Mouse (Mus musculus) ovary, postnatal 14 days (tissue): ENCODE measurements at regions not wholly inside any gene's neighbourhood (a gene's known extent, or its start where the extent isn't known, plus 50 kb on each side); places are given as distances from the start of the nearest gene placed in this dataset.

Source experiments
- DNase-seq: peaks from one replicate; pipeline ENCODE4 v3.0.0; 2022; ENCODE audit warnings: low spot score

DNA sequence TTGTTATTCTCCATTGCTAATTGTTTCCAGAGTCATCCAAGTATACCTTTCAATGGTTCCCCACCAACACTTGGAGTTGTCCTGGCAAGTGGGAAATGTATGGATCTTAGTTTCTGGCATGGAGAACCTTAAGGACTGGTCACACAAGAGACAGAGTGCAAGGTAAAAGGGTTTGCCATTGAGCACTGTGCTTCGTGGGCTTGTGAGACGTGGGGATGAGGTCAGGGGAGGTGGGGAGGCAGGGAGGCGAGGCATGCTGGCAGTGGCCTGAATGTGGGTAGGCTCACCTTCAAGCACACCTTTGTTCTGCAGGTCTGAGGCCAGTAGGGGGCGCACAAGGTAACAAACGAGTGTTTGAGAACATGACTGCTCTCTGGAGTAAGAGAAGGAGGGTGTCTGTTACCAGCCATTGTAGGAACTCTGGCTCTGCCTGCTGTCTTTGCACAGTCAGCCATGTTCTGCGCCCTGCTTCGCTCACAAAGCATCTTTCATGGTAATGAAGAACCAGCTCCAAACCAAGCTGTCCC lies 612.0 kb downstream of the Bcl11a start:
- peak; percentile 34 for DNase-seq

GRCm38 (mm10) chr11:24693926-24694325 lies 616.1 kb downstream of the Bcl11a start:
- DNase-seq = no peak

GRCm38 (mm10) chr11:24695010-24695720 lies 617.3 kb downstream of the Bcl11a start:
- no peak for DNase-seq

GRCm38 (mm10) chr11:24696561-24696960 lies 618.7 kb downstream of the Bcl11a start:
- no peak for DNase-seq

GRCm38 (mm10) chr11:24708790-24709189 lies 630.9 kb downstream of the Bcl11a start:
- DNase-seq = no peak

GRCm38 (mm10) chr11:24716539-24717287 lies 638.9 kb downstream of the Bcl11a start:
- DNase-seq = no peak

GRCm38 (mm10) chr11:24724259-24724937 lies 646.5 kb downstream of the Bcl11a start:
- no peak for DNase-seq

GRCm38 (mm10) chr11:24726331-24726730 lies 648.5 kb downstream of the Bcl11a start:
- no peak for DNase-seq

DNA sequence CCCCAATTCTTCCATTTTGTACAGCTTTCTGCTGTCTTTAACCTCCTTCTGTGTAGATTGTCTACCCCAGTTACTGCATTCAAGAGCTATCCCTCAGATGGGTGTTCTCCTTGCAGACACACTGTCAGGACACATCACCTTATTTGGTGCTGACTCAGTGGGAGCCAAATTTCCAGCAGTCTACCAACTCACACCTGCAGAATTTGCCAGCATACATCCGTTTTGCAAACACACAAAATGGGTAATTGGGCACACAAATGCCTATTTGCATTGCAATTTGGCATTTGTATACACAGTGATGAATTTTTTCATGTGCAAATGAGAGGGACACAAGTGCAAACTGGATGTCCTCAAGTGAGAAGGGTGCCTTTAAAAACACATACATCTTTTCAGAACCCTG lies 649.5 kb downstream of the Bcl11a start:
- no peak for DNase-seq

DNA sequence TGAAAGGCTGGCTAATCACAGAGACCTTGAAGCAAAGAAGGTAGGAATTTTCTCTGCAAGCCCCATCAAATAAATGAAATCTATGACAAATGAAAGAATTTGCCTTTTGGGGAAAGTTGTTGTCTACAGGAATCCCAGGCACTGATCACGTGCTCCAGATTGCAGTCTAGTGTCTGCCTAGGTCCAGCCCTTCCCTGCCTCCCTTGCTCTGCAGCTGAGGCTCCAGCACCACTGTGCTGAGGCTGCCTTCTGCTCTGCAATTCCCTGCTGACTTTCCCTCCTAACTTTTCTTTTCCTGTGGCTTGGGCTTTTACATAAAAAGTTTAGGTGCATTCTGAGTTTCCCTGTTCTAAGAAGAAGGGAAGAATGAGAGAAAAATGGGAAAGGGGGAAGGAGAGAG lies 653.6 kb downstream of the Bcl11a start:
- DNase-seq = no peak

- no peak for DNase-seq
Measured at GRCm38 (mm10) chr11:24739710-24740255, 661.9 kb downstream of the Bcl11a start.

- no peak for DNase-seq
Measured at GRCm38 (mm10) chr11:24740466-24740865, 662.6 kb downstream of the Bcl11a start.

- DNase-seq = no peak
Measured at GRCm38 (mm10) chr11:24742561-24742960, 664.7 kb downstream of the Bcl11a start.

GRCm38 (mm10) chr11:24743439-24743838 lies 665.6 kb downstream of the Bcl11a start:
- no peak for DNase-seq

- DNase-seq = no peak
Measured at GRCm38 (mm10) chr11:24745841-24746240, 668.0 kb downstream of the Bcl11a start.

DNA sequence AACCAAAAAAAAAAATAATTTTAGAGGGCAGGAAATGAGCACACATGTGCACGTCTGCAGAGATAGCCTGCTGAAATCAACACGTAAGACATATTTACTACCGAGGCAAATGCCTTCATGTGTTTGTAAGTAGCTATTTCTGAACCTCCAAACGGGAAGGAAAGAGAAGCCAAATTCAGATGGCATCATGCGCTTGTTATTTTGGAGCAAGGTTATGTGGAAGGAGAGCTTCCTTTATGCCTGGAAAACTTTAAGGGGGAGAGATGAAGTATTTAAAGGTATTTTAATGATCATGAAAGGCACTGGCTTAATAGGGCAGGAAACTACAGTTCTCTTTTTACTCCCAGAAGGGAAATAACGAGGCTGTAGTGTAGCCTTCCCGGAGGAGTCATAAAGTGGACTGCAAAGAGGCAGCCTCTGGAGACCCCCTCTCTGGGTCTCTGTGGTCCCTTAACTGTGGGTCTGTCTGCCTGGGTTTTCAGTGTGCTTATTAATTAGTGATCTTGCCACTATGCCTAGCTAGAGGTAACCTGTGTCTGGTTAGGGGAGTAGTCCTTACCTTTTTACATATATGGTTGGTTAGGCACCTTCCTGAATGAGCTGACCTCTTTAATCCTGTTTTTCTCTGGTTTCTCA lies 672.4 kb downstream of the Bcl11a start:
- DNase-seq = no peak

- DNase-seq = no peak
Measured at GRCm38 (mm10) chr11:24758130-24758529, 680.3 kb downstream of the Bcl11a start.

GRCm38 (mm10) chr11:24783470-24783869 lies 705.6 kb downstream of the Bcl11a start:
- DNase-seq = no peak

GRCm38 (mm10) chr11:24789120-24789519 lies 711.3 kb downstream of the Bcl11a start:
- no peak for DNase-seq

DNA sequence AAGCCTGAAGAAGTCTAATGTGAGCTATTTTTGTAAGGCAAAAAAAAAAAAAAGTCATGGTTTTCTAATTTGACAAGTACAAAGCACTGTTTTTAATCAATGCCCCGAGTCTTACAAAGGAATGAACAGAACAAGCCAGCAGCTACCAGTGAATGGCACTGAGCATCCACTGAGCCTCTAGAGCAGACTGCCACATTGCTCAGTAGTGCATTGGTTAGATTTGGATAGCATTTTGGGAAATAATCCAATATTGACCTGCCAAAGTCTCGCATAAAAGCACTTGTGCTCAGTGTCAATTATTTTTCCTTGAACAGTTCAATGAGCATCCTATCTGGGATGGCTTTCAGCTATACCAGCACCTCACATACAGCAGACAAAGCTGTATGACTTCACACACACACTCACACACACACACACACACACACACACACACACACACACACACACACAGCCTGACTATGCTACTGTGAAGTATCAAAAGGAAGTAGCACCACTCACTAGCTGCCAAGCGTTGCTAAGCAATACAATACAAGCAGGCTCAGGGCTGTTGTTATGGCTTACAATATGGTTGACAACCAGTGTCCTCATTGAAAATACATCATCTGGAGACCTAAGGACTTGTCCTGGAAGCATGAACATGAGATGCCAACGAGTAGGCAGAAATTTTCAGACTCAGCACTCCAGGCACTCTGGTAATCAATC lies 717.8 kb downstream of the Bcl11a start:
- DNase-seq = no peak

- DNase-seq = no peak
Measured at GRCm38 (mm10) chr11:24804623-24805023, 726.8 kb downstream of the Bcl11a start.
